Mouse (Mus musculus) embryonic facial prominence, embryonic 11.5 days (tissue): ENCODE results near the gene Adamts5. TPM values are rescaled to one million over a fixed set of nuclear protein-coding genes. Genes with fewer than 3 reads are reported as not detected.

Experiments
- ATAC-seq: fragments of 200-750 bp; cut with Nextera tagmentation; replicated peaks from 2 replicates; pipeline ENCODE4 v1.8.0; 2017; ENCODE audit warnings: low read depth; ENCODE audit not compliant: insufficient number of reproducible peaks, low FRiP score, low TSS enrichment
- DNase-seq: peaks from one replicate; pipeline ENCODE4 v3.0.0-alpha.2; 2015; ENCODE audit warnings: low spot score
- H3K27ac ChIP-seq: fragments of 300-500 bp; sonication (generic); replicated peaks from 2 replicates; pipeline ENCODE4 v1.5.1; 2014; ENCODE audit warnings: mild to moderate bottlenecking, low read depth, low read length, control low read depth
- H3K27me3 ChIP-seq: fragments of 300-500 bp; sonication (generic); 2 replicates; pipeline ENCODE4 v1.6.1; 2014; ENCODE audit warnings: mild to moderate bottlenecking, low read length, moderate library complexity, mixed read lengths; ENCODE audit not compliant: control insufficient read depth, insufficient read depth
- H3K36me3 ChIP-seq: fragments of 300-500 bp; sonication (generic); replicated peaks from 2 replicates; pipeline ENCODE4 v1.6.1; 2014; ENCODE audit warnings: low read depth, mild to moderate bottlenecking, low read length, moderate library complexity, mixed read lengths; ENCODE audit not compliant: control insufficient read depth, insufficient read depth
- H3K4me1 ChIP-seq: fragments of 300-500 bp; sonication (generic); 2 replicates; pipeline ENCODE4 v1.6.1; 2014; ENCODE audit warnings: low read length, mixed read lengths; ENCODE audit not compliant: control insufficient read depth, insufficient read depth
- H3K4me2 ChIP-seq: fragments of 300-500 bp; sonication (generic); 2 replicates; pipeline ENCODE4 v1.6.1; 2014; ENCODE audit warnings: low read depth, mild to moderate bottlenecking, control low read depth, low read length, moderate library complexity
- H3K4me3 ChIP-seq: fragments of 300-500 bp; sonication (generic); 2 replicates; pipeline ENCODE4 v1.5.1; 2014; ENCODE audit warnings: low read depth, low read length, control low read depth
- H3K9ac ChIP-seq: fragments of 300-500 bp; sonication (generic); replicated peaks from 2 replicates; pipeline ENCODE4 v1.6.1; 2014; ENCODE audit warnings: mild to moderate bottlenecking, control low read depth, low read length
- H3K9me3 ChIP-seq: fragments of 300-500 bp; sonication (generic); replicated peaks from 2 replicates; pipeline ENCODE4 v1.6.1; 2016; ENCODE audit warnings: mild to moderate bottlenecking, low read length, inconsistent platforms, mixed read lengths; ENCODE audit not compliant: control insufficient read depth
- WGBS: fragments of 180-500 bp; shearing (Covaris S2); extraction: QIAGEN DNeasy Blood & Tissue Kit; methylation state at CpG from one replicate; pipeline ENCODE4 v1.1.7; 2014; 5-methylcytosine and 5-hydroxymethylcytosine counted together
- polyA plus RNA-seq: library from polyadenylated mRNA; unstranded; fragments of >200 nt; fragmentation: Nextera tagmentation; extraction: Ambion mirVana; gene quantifications from 2 replicates; pipeline ENCODE4 v1.2.1, GENCODE M21; 2014

Gene Adamts5
- polyA plus RNA-seq, 1 experiment from 2014 or later = 1.7 TPM

- ATAC-seq (no peak), DNase-seq (peak; percentile 75)
- no peak overlapping the region for H3K27ac ChIP-seq
- H3K9me3 ChIP-seq = no peaks in the 10 kb centered on the region
- H3K4me1 ChIP-seq = no peaks in the 10 kb centered on the region
- no peak overlapping the region for H3K9ac ChIP-seq
- WGBS = 8% methylated on average over 2 of the region's 2 CpGs
- no peaks in the 10 kb centered on the region for H3K36me3 ChIP-seq
- H3K4me3 ChIP-seq = no peak overlapping the region
- H3K4me2 ChIP-seq = no peak overlapping the region
- H3K27me3 ChIP-seq = no peaks in the 10 kb centered on the region
Observed at GRCm38 (mm10) chr16:85807626-85808025, 94.0 kb downstream of the Adamts5 start.

- no peak overlapping the region for H3K4me2 ChIP-seq
Observed at GRCm38 (mm10) chr16:85807072-85807471, 94.6 kb downstream of the Adamts5 start.

More at GRCm38 (mm10) chr16:85807072-85807471, 94.6 kb downstream of the Adamts5 start:
- Histone ChIP-seq H3K36me3 (no peaks in the 10 kb centered on the region), H3K27me3 (no peaks in the 10 kb centered on the region), H3K9ac (no peak overlapping the region), H3K4me1 (no peaks in the 10 kb centered on the region), H3K9me3 (no peaks in the 10 kb centered on the region), H3K27ac (no peak overlapping the region), H3K4me3 (no peak overlapping the region)
- WGBS = 21% methylated on average over 3 of the region's 3 CpGs
- no peak for ATAC-seq
- DNase-seq = peak; percentile 88

Other genes starting within 250 kb of the Adamts5 start
- gene Adamts1, start 98.7 kb downstream of the Adamts5 start, polyA plus RNA-seq = 25.1 and 29.3 TPM in 2 replicates